Mouse (Mus musculus): ENCODE data around the gene Eml3.

DNA sequence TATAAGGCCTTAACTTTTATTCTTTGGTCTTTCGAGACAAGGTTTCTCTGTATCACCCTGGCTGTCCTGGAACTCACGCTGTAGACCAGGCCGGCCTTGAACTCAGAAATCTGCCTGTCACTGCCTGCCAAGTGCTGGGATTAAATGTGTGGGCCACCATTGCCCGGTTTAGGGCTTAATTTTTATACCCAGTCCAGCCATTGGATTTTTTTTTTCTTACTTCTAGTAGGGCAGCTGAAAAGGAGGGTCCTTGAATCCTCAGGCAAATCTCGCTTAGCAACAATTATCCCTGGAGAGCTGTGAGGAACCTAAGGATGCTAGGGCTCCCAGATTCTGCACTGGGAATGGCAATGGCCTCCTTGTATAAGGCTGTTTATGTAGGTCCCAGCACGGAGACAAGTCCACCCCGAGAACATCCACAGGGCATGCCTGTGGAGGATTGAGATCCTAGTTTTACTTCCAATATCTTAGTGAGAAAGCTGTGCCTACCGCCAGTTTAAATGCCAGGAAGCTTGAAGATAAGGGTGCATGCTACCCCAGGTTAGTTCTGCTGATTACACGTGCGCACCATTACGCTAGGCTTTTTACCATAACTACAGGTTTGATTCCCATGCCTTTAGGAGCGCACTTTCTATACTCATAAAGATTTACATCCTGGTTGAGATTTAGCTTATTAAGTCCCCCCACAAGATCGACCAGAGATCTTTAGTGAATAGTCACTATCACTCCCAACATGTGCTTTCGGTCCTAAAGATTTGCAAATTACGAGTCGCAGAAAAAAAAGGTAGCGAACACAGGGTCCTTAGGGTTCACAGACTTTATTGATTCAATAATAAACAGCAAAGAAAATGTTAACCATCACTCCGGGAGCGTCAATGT is 41.5 kb upstream of the Eml3 start:
- TF ChIP-seq CTCF (IDR thresholded peaks at IDR 0.05; ENCODE audit: extremely low read depth, insufficient read depth, insufficient read length, insufficient replicate concordance) = no peak
- TF ChIP-seq POLR2A (IDR thresholded peaks at IDR 0.05; ENCODE audit: low read depth, low read length) = no peak

Data from spleen, adult 2 months (tissue).